Mouse (Mus musculus): ENCODE results near the gene Negr1. TPM values are rescaled to one million over a fixed set of nuclear protein-coding genes. Genes with fewer than 3 reads are reported as not detected.

The Negr1 gene
- 42.1 and 47.3 TPM in 2 replicates for polyA plus RNA-seq (2015; fragmentation: Nextera tagmentation; extraction: Ambion mirVana)

DNA sequence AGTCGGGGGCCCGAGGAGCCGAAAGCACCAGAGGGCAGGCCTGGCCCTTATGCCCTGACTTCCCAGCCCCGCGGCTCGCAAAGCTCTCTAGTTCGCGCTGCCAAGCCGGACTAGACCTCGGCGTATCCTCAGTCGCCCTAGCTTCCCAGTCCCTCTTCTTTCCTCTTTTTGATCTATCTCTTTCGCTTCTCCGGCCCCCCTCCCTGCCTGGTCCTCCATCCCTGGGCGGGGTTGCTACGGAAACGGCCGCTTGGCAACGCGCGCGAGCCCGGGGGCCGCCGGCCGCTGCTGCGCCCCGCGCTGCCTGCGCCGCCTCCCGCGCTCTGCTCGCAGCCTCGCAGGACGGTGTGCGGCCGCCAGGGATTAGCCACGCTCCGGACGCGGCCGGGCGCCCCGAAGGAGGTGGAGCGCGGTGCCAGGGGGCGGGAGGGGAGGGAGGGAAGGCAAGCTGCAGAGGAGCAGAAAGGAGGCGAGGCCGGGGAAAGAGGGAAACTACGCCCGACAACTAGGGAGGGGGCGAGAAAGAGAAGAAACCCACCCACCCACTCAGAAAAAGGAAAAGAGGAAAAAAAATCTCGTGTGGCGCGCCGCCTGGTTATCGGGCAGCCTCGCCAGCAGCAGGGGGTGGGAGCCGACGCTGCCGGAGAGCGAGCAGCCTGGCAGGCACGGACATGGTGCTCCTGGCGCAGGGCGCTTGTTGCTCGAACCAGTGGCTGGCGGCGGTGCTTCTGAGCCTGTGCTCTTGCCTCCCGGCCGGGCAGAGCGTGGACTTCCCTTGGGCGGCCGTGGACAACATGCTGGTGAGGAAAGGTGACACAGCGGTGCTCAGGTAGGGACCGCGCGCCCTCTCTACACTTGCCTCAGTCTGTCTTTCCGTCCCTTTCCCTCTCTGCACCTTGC is at the start of gene Negr1:
Gene Negr1, plus strand, starts transcription at position 271 of the 900 bp plus-strand sequence.

Data from neural tube, postnatal 0 days (tissue).